Mouse (Mus musculus) neural tube, embryonic 11.5 days (tissue): Measurements from ENCODE around the gene Gm2000. TPM values are rescaled to one million over a fixed set of nuclear protein-coding genes. Genes with fewer than 3 reads are reported as not detected.

ENCODE experiments used
- ATAC-seq: fragments of 200-750 bp; cut with Nextera tagmentation; 2 replicates; pipeline ENCODE4 v1.8.0; 2017; ENCODE audit warnings: moderate number of reproducible peaks, mild to moderate bottlenecking, moderate TSS enrichment, moderate library complexity; ENCODE audit not compliant: insufficient read depth, low FRiP score, low TSS enrichment
- DNase-seq: peaks from one replicate; pipeline ENCODE4 v3.0.0-alpha.2; 2015; ENCODE audit warnings: low spot score
- H3K27ac ChIP-seq: fragments of 300-500 bp; sonication (generic); 2 replicates; pipeline ENCODE4 v1.5.1; 2014; ENCODE audit warnings: low read depth, mild to moderate bottlenecking, low read length
- H3K27me3 ChIP-seq: fragments of 300-500 bp; sonication (generic); 2 replicates; pipeline ENCODE4 v1.6.1; 2014; ENCODE audit warnings: mild to moderate bottlenecking, low read length, mixed read lengths; ENCODE audit not compliant: control insufficient read depth, insufficient read depth
- H3K36me3 ChIP-seq: fragments of 300-500 bp; sonication (generic); 2 replicates; pipeline ENCODE4 v1.6.1; 2014; ENCODE audit warnings: mild to moderate bottlenecking, low read length, moderate library complexity, mixed read lengths; ENCODE audit not compliant: control insufficient read depth, insufficient read depth
- H3K4me1 ChIP-seq: fragments of 300-500 bp; sonication (generic); 2 replicates; pipeline ENCODE4 v1.6.1; 2014; ENCODE audit warnings: low read length, mixed read lengths; ENCODE audit not compliant: control insufficient read depth, insufficient read depth
- H3K4me2 ChIP-seq: fragments of 300-500 bp; sonication (generic); 2 replicates; pipeline ENCODE4 v1.6.1; 2014; ENCODE audit warnings: low read depth, mild to moderate bottlenecking, moderate library complexity
- H3K4me3 ChIP-seq: fragments of 300-500 bp; sonication (generic); 2 replicates; pipeline ENCODE4 v1.5.1; 2014; ENCODE audit warnings: low read depth, low read length
- H3K9ac ChIP-seq: fragments of 300-500 bp; sonication (generic); 2 replicates; pipeline ENCODE4 v1.6.1; 2014; ENCODE audit warnings: mild to moderate bottlenecking, low read length
- H3K9me3 ChIP-seq: fragments of 300-500 bp; sonication (generic); 2 replicates; pipeline ENCODE4 v1.6.1; 2016; ENCODE audit warnings: low read length; ENCODE audit not compliant: control insufficient read depth
- WGBS: fragments of 180-500 bp; shearing (Covaris S2); extraction: QIAGEN DNeasy Blood & Tissue Kit; methylation state at CpG from one replicate; pipeline ENCODE4 v1.1.7; 2014; 5-methylcytosine and 5-hydroxymethylcytosine counted together
- polyA plus RNA-seq: library from polyadenylated mRNA; unstranded; fragments of >200 nt; fragmentation: Nextera tagmentation; extraction: Ambion mirVana; gene quantifications from 2 replicates; pipeline ENCODE4 v1.2.1, GENCODE M21; 2014

Gm2000 gene
- 835 and 853 TPM in 2 replicates for polyA plus RNA-seq

GRCm38 (mm10) chr1:156365740-156366139 is at the start of gene Gm2000:
TSS of gene Gm2000 (plus strand) at chr1:156366040.
- no peaks in the 10 kb centered on the region for H3K36me3 ChIP-seq
- H3K9ac ChIP-seq = no peak within 1 kb of the TSS
- DNase-seq = no peak
- WGBS = 95% methylated on average over 6 of the region's 8 CpGs
- H3K27ac ChIP-seq = no peak within 1 kb of the TSS
- no peaks in the 10 kb centered on the region for H3K4me1 ChIP-seq
- H3K4me3 ChIP-seq = no peak within 1 kb of the TSS
- no peak for ATAC-seq
- H3K9me3 ChIP-seq = no peaks in the 10 kb centered on the region
- H3K4me2 ChIP-seq = no peak within 1 kb of the TSS
- no peaks in the 10 kb centered on the region for H3K27me3 ChIP-seq

DNA sequence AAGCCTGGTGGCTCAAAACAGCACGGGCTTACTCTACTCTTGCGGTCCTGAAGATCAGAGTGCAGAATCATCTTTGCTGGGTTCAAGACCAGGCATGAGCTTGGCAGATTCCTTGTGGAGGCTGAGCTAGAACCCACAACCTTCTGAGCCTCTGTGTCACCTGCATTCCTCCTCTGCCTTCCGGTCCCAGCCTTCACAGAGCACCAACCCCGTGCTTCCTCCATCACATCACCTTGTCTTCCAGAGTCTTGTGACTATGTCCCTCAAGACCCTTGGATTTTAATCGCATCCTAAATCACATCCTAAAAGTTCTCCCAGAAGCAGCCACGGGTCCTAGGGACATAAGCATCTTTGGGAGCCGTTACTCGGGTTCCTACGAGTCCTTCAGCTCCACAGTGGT is 42.7 kb upstream of the Gm2000 start:
- DNase-seq (no peak), ATAC-seq (no peak)
- no peaks in the 10 kb centered on the region for H3K4me1 ChIP-seq
- no peak overlapping the region for H3K4me3 ChIP-seq
- no peak overlapping the region for H3K4me2 ChIP-seq
- 91% methylated on average over 9 of the region's 9 CpGs for WGBS
- no peaks in the 10 kb centered on the region for H3K36me3 ChIP-seq
- H3K9ac ChIP-seq = no peak overlapping the region
- no peaks in the 10 kb centered on the region for H3K27me3 ChIP-seq
- H3K9me3 ChIP-seq = no peaks in the 10 kb centered on the region
- H3K27ac ChIP-seq = no peak overlapping the region

DNA sequence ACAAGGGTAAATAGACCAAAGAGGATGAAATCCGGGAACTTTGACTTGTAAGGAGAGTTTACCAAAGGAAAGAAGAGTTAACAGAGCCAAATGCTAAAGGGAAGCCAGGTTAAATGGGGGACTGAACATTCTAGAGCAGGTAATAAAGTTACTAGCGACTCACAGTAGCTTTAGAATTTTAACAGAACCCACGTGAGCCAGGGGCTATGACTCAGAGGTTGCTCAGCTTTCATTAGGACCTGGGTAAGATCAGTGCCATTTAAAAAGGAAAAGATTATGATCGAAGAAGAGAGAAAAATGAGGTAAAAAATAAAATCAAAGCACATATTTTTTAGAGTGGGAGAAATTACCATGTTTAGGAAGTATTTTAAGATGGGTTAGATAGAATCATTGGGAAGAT is 25.0 kb upstream of the Gm2000 start:
- H3K27ac ChIP-seq = no peak overlapping the region
- DNase-seq = no peak
- H3K36me3 ChIP-seq = no peaks in the 10 kb centered on the region
- no peak overlapping the region for H3K4me3 ChIP-seq
- no peak for ATAC-seq
- H3K4me2 ChIP-seq = no peak overlapping the region
- no peak overlapping the region for H3K9ac ChIP-seq
- no peaks in the 10 kb centered on the region for H3K4me1 ChIP-seq
- H3K27me3 ChIP-seq = no peaks in the 10 kb centered on the region
- 81% methylated on average over 4 of the region's 4 CpGs for WGBS
- H3K9me3 ChIP-seq = no peaks in the 10 kb centered on the region

DNA sequence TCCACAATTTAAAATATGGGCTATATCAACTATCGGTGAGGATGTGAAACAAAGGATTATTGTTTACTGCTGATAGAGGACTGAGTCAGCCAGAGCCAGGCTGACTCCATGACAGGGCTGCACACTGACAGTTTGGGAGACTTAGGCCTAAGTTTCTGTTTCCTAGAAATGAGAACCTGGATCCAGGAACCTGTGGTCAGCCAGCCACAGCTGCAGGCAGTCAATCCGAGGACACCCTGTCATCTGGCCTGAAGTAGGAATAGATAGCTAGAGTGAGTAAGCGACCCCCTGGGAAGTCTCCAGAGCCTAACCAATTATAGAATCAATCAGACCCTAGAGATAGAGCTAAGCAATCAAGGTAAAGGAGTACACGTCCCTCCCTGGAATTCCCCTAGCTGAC is 21.4 kb upstream of the Gm2000 start:
- H3K9me3 ChIP-seq = no peaks in the 10 kb centered on the region
- WGBS = 72% methylated on average over 4 of the region's 4 CpGs
- no peak for ATAC-seq

DNA sequence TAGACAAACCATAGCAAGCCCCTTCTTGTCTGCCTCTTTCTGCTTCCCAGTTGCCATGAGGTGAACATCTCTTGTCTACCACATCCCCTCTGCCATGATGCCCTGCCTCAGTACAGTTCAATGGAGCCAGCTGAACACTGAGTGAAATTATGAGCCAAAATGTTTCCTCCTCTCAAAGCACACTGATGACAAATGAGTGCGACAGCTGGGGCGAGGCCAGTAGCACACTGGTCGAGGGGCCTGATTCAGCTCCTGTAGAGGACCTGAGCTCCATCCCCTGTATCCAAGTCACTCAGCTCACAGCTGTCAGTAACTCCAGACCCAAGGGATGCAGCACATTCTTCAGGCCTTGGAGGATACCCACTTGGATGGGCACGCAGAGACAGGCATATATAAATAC is 20.2 kb upstream of the Gm2000 start:
- H3K9me3 ChIP-seq = no peaks in the 10 kb centered on the region
- 89% methylated on average over 4 of the region's 4 CpGs for WGBS
- no peak overlapping the region for H3K4me3 ChIP-seq

More for the DNA sequence above, 21.4 kb upstream of the Gm2000 start:
- H3K4me3 ChIP-seq = no peak overlapping the region
- no peak overlapping the region for H3K4me2 ChIP-seq
- DNase-seq = no peak
- H3K36me3 ChIP-seq = no peaks in the 10 kb centered on the region
- no peaks in the 10 kb centered on the region for H3K4me1 ChIP-seq
- H3K27ac ChIP-seq = no peak overlapping the region
- H3K27me3 ChIP-seq = no peaks in the 10 kb centered on the region
- no peak overlapping the region for H3K9ac ChIP-seq

GRCm38 (mm10) chr1:156349031-156349430 is 16.8 kb upstream of the Gm2000 start:
- 85% methylated on average over 4 of the region's 4 CpGs for WGBS
- Histone ChIP-seq H3K4me1 (no peaks in the 10 kb centered on the region), H3K27ac (no peak overlapping the region), H3K4me3 (no peak overlapping the region), H3K36me3 (no peaks in the 10 kb centered on the region), H3K9me3 (no peaks in the 10 kb centered on the region), H3K4me2 (no peak overlapping the region), H3K9ac (no peak overlapping the region), H3K27me3 (no peaks in the 10 kb centered on the region)
- ATAC-seq (no peak), DNase-seq (no peak)

More for the DNA sequence above, 20.2 kb upstream of the Gm2000 start:
- no peak for ATAC-seq
- Histone ChIP-seq H3K4me2 (no peak overlapping the region), H3K27me3 (no peaks in the 10 kb centered on the region), H3K9ac (no peak overlapping the region), H3K36me3 (no peaks in the 10 kb centered on the region), H3K27ac (no peak overlapping the region), H3K4me1 (no peaks in the 10 kb centered on the region)
- DNase-seq = no peak

DNA sequence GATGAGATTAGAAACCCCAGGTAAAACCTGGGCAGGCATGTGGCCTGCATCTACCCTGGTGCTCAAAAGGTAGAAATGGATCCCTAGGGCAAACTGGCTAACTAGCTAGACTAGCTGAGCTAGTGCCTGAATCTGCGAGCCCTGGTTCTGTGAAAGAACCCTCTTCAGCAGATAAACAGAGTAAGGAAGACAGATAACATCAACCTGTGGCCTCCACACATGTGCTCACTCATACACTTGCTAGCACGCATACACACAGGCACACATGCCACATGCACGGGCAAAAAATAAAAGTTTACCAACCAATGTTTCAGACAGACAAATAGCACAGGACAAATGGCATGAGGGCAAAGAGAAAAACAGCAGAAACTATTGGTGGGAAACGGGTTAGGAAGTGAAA is 15.4 kb upstream of the Gm2000 start:
- ATAC-seq (no peak), DNase-seq (no peak)
- Histone ChIP-seq H3K4me2 (no peak overlapping the region), H3K27me3 (no peaks in the 10 kb centered on the region), H3K9ac (no peak overlapping the region), H3K4me3 (no peak overlapping the region), H3K36me3 (no peaks in the 10 kb centered on the region), H3K27ac (no peak overlapping the region), H3K4me1 (no peaks in the 10 kb centered on the region), H3K9me3 (no peaks in the 10 kb centered on the region)
- 88% methylated on average over 4 of the region's 4 CpGs for WGBS

GRCm38 (mm10) chr1:156352466-156352865 is 13.4 kb upstream of the Gm2000 start:
- 95% methylated on average over 2 of the region's 2 CpGs for WGBS
- Histone ChIP-seq H3K36me3 (no peaks in the 10 kb centered on the region), H3K27me3 (no peaks in the 10 kb centered on the region), H3K9me3 (no peaks in the 10 kb centered on the region), H3K9ac (no peak overlapping the region), H3K4me3 (no peak overlapping the region), H3K4me1 (no peaks in the 10 kb centered on the region), H3K27ac (no peak overlapping the region), H3K4me2 (no peak overlapping the region)
- ATAC-seq = no peak
- DNase-seq = no peak

- Histone ChIP-seq H3K9ac (no peak overlapping the region), H3K4me3 (no peak overlapping the region), H3K36me3 (no peaks in the 10 kb centered on the region), H3K9me3 (no peaks in the 10 kb centered on the region), H3K4me2 (no peak overlapping the region), H3K27ac (no peak overlapping the region), H3K4me1 (no peaks in the 10 kb centered on the region), H3K27me3 (no peaks in the 10 kb centered on the region)
- DNase-seq (no peak), ATAC-seq (no peak)
- WGBS = 94% methylated on average over 3 of the region's 3 CpGs
Measured at GRCm38 (mm10) chr1:156381217-156381616, 15.4 kb downstream of the Gm2000 start.
